ENCODE assay signal across 9 mouse cellular contexts in the genomic region with DNA sequence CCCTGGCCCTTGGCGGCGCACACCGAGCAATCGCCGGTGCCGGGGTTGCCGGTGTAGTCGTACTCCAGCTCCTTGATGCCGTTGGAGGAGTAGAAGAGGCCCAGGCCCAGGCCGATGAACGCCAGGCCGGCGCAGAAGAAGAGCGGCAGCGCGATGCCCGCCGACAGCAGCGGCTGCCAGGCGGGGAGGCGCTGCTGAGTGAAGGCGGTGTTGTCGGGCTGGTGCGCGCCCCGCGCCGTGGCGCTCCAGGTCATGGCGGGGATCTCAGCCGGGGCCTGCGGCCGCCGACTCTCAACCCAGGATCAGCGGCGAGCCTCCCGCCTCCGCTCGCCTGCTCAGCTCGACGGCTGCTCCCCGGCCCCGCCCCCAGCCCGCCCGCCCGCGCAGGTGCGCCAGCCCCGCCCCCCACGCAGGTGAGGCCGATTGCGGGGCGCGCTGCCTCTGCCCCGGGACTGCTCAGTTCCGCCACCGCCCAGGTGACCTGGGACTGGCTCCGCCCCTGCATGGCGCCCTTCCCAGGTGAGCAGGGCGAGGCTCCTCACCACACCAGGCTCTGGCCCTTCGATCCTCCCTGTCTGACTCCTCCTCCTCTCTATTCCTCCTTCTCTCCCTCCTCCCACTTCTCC. TPM values are rescaled to one million over a fixed set of nuclear protein-coding genes. Genes with fewer than 3 reads are reported as not detected.
A peak's percentile ranks its signal among the peaks of the same experiment; 100 is the strongest.
DNase-seq lines count a peak whose midpoint lies in the region; ATAC-seq and TF ChIP-seq lines count a peak whose summit lies in the region.
"Had no signal": no experiment of that assay in that cellular context is flagged by ENCODE, and none has a peak within 500 bp of the region (broad histone marks: within the 10 kb centered on the region; RNA-seq: fewer than 3 reads in every experiment).

A gene (minus strand): TSS at position 307 of the 626 bp plus-strand sequence.

- no peak for ATAC-seq in erythroblast, adult 5-6 weeks (replicated peaks; ENCODE audit: low FRiP score, poor library complexity, severe bottlenecking)
- peak; percentile 93 for ATAC-seq in intestine, embryonic 15.5 days
- ATAC-seq in liver, postnatal 0 days: peak; percentile 74

- H3K4me2 ChIP-seq in intestine, embryonic 15.5 days (replicated peaks): peak within 1 kb of the TSS; percentile 81
- peak within 1 kb of the TSS; percentile 73 for H3K4me2 ChIP-seq in liver, postnatal 0 days (ENCODE audit: low read depth, low read length)

- peak within 1 kb of the TSS; percentile 67 for H3K9ac ChIP-seq in intestine, embryonic 15.5 days
- peak within 1 kb of the TSS; percentile 60 for H3K9ac ChIP-seq in liver, postnatal 0 days (replicated peaks)

- WGBS in embryonic facial prominence, embryonic 10.5 days: 2% methylated on average over 61 of the region's 61 CpGs
- 1% methylated on average over 50 of the region's 61 CpGs for WGBS in intestine, embryonic 15.5 days
- WGBS in liver, postnatal 0 days (ENCODE audit: insufficient replicate concordance): 3% methylated on average over 31 of the region's 61 CpGs

- peak within 1 kb of the TSS; percentile 78 for H3K27ac ChIP-seq in embryonic facial prominence, embryonic 10.5 days (replicated peaks)
- peak within 1 kb of the TSS; percentile 84 for H3K27ac ChIP-seq in intestine, embryonic 15.5 days
- H3K27ac ChIP-seq in liver, postnatal 0 days (ENCODE audit: low read depth): peak within 1 kb of the TSS; percentile 78

- no peak for TF ChIP-seq CTCF in liver, postnatal 0 days (IDR thresholded peaks at IDR 0.05; ENCODE audit: low read depth)

- H3K4me3 ChIP-seq in erythroblast, embryonic 14.5 days (replicated peaks): peak within 1 kb of the TSS; percentile 48
- H3K4me3 ChIP-seq in embryonic facial prominence, embryonic 10.5 days: peak within 1 kb of the TSS; percentile 59
- H3K4me3 ChIP-seq in intestine, embryonic 15.5 days (replicated peaks): peak within 1 kb of the TSS; percentile 55
- peak within 1 kb of the TSS; percentile 55 for H3K4me3 ChIP-seq in liver, postnatal 0 days (ENCODE audit: low read depth, low read length)

- no peak for TF ChIP-seq EP300 in liver, postnatal 0 days (IDR thresholded peaks at IDR 0.05; ENCODE audit: low read depth)

- H3K4me1 ChIP-seq in erythroblast, embryonic 14.5 days (ENCODE audit: control insufficient read depth): peaks cover 4% of the 10 kb centered on the region
- H3K4me1 ChIP-seq in embryonic facial prominence, embryonic 10.5 days: peaks cover 59% of the 10 kb centered on the region
- peaks cover 18% of the 10 kb centered on the region for H3K4me1 ChIP-seq in intestine, embryonic 15.5 days (replicated peaks)
- H3K4me1 ChIP-seq in liver, postnatal 0 days (ENCODE audit: insufficient read depth): peaks cover 6% of the 10 kb centered on the region; the same call in 1 of the 2 replicates

- peaks cover 6% of the 10 kb centered on the region; the same call in 1 of the 2 replicates for H3K9me3 ChIP-seq in erythroblast, embryonic 14.5 days (ENCODE audit: control insufficient read depth, low read length)
- H3K9me3 ChIP-seq in embryonic facial prominence, embryonic 10.5 days: no peaks in the 10 kb centered on the region
- H3K9me3 ChIP-seq in intestine, embryonic 15.5 days: no peaks in the 10 kb centered on the region
- no peaks in the 10 kb centered on the region for H3K9me3 ChIP-seq in liver, postnatal 0 days (ENCODE audit: low read length)

- H3K36me3 ChIP-seq in erythroblast, embryonic 14.5 days (ENCODE audit: control insufficient read depth): no peaks in the 10 kb centered on the region
- H3K36me3 ChIP-seq in embryonic facial prominence, embryonic 10.5 days (replicated peaks): no peaks in the 10 kb centered on the region
- H3K36me3 ChIP-seq in intestine, embryonic 15.5 days: no peaks in the 10 kb centered on the region
- H3K36me3 ChIP-seq in liver, postnatal 0 days (replicated peaks; ENCODE audit: insufficient read depth, low read length): no peaks in the 10 kb centered on the region

- H3K27me3 ChIP-seq in erythroblast, embryonic 14.5 days (ENCODE audit: control insufficient read depth): peaks cover 66% of the 10 kb centered on the region
- peaks cover 86% of the 10 kb centered on the region for H3K27me3 ChIP-seq in embryonic facial prominence, embryonic 10.5 days (replicated peaks; ENCODE audit: low read depth, poor library complexity, severe bottlenecking)
- peaks cover 39% of the 10 kb centered on the region for H3K27me3 ChIP-seq in intestine, embryonic 15.5 days (replicated peaks)
- peaks cover 52% of the 10 kb centered on the region for H3K27me3 ChIP-seq in liver, postnatal 0 days (ENCODE audit: insufficient read depth, low read length)

- DNase-seq in embryonic facial prominence, embryonic 10.5 days (ENCODE audit: low spot score): peak; percentile 66
- peak; percentile 63 for DNase-seq in liver, postnatal 0 days
- peak; percentile 54 for DNase-seq in retina, postnatal 1 day
- no peak for DNase-seq in layer of hippocampus, adult 18-20 months (ENCODE audit: low spot score in 2 of 2)
- DNase-seq in adrenal gland, adult 8-10 months: no peak

RNA-seq across cellular contexts. Expression of the gene that starts here (rescaled TPM):
- polyA plus RNA-seq in erythroblast, embryonic 14.5 days (2012): not detected in 2 replicates
- not detected in 2 replicates for total RNA-seq in erythroblast, adult 5-6 weeks (2015; ENCODE audit: low replicate concordance)
- not detected in 2 replicates for total RNA-seq in erythroblast, adult 5-6 weeks (2017; ENCODE audit: low replicate concordance)
- polyA plus RNA-seq in embryonic facial prominence, embryonic 10.5 days (2016; fragmentation: Nextera tagmentation; extraction: Ambion mirVana): 8.1 and 11.0 TPM in 2 replicates
- 63.4 and 67.5 TPM in 2 replicates for polyA plus RNA-seq in intestine, embryonic 15.5 days (2015; fragmentation: Nextera tagmentation; extraction: Ambion mirVana)
- 40.7 and 42.3 TPM in 2 replicates for polyA plus RNA-seq in liver, postnatal 0 days (2015; fragmentation: Nextera tagmentation; extraction: Ambion mirVana)
- total RNA-seq in layer of hippocampus, adult 18-20 months (2021): under 1 TPM in 1 of 2 experiments, not detected in 1; 0.10 TPM
- total RNA-seq in adrenal gland, adult 8-10 months (2022): under 1 TPM in 1 of 4 experiments, not detected in 3; 0.09 TPM
- polyA plus RNA-seq: C2C12 had no signal

Comparison
In these comparisons a context has a peak if more than half of its experiments do, and no peak if none do; other contexts are left out.
1. DNase-seq: peak in embryonic facial prominence, embryonic 10.5 days (single experiment), liver, postnatal 0 days (single experiment) and retina, postnatal 1 day (single experiment); none in layer of hippocampus, adult 18-20 months (0 of 2) and adrenal gland, adult 8-10 months (single experiment).
2. Peak in every context shown above with its lines, with median percentiles within 50 percentile points of each other: H3K4me3 ChIP-seq and H3K27ac ChIP-seq.